Mouse (Mus musculus) neural tube, embryonic 11.5 days (tissue): ENCODE measurements around the gene Hrk. TPM values are rescaled to one million over a fixed set of nuclear protein-coding genes. Genes with fewer than 3 reads are reported as not detected.

Source experiments
- ATAC-seq: fragments of 200-750 bp; cut with Nextera tagmentation; 2 replicates; pipeline ENCODE4 v1.8.0; 2017; ENCODE audit warnings: moderate number of reproducible peaks, mild to moderate bottlenecking, moderate TSS enrichment, moderate library complexity; ENCODE audit not compliant: insufficient read depth, low FRiP score, low TSS enrichment
- DNase-seq: peaks from one replicate; pipeline ENCODE4 v3.0.0-alpha.2; 2015; ENCODE audit warnings: low spot score
- H3K27ac ChIP-seq: fragments of 300-500 bp; sonication (generic); 2 replicates; pipeline ENCODE4 v1.5.1; 2014; ENCODE audit warnings: low read depth, mild to moderate bottlenecking, low read length
- H3K27me3 ChIP-seq: fragments of 300-500 bp; sonication (generic); 2 replicates; pipeline ENCODE4 v1.6.1; 2014; ENCODE audit warnings: mild to moderate bottlenecking, low read length, mixed read lengths; ENCODE audit not compliant: control insufficient read depth, insufficient read depth
- H3K36me3 ChIP-seq: fragments of 300-500 bp; sonication (generic); 2 replicates; pipeline ENCODE4 v1.6.1; 2014; ENCODE audit warnings: mild to moderate bottlenecking, low read length, moderate library complexity, mixed read lengths; ENCODE audit not compliant: control insufficient read depth, insufficient read depth
- H3K4me1 ChIP-seq: fragments of 300-500 bp; sonication (generic); 2 replicates; pipeline ENCODE4 v1.6.1; 2014; ENCODE audit warnings: low read length, mixed read lengths; ENCODE audit not compliant: control insufficient read depth, insufficient read depth
- H3K4me2 ChIP-seq: fragments of 300-500 bp; sonication (generic); 2 replicates; pipeline ENCODE4 v1.6.1; 2014; ENCODE audit warnings: low read depth, mild to moderate bottlenecking, moderate library complexity
- H3K4me3 ChIP-seq: fragments of 300-500 bp; sonication (generic); 2 replicates; pipeline ENCODE4 v1.5.1; 2014; ENCODE audit warnings: low read depth, low read length
- H3K9ac ChIP-seq: fragments of 300-500 bp; sonication (generic); 2 replicates; pipeline ENCODE4 v1.6.1; 2014; ENCODE audit warnings: mild to moderate bottlenecking, low read length
- H3K9me3 ChIP-seq: fragments of 300-500 bp; sonication (generic); 2 replicates; pipeline ENCODE4 v1.6.1; 2016; ENCODE audit warnings: low read length; ENCODE audit not compliant: control insufficient read depth
- WGBS: fragments of 180-500 bp; shearing (Covaris S2); extraction: QIAGEN DNeasy Blood & Tissue Kit; methylation state at CpG from one replicate; pipeline ENCODE4 v1.1.7; 2014; 5-methylcytosine and 5-hydroxymethylcytosine counted together
- polyA plus RNA-seq: library from polyadenylated mRNA; unstranded; fragments of >200 nt; fragmentation: Nextera tagmentation; extraction: Ambion mirVana; gene quantifications from 2 replicates; pipeline ENCODE4 v1.2.1, GENCODE M21; 2014

The Hrk gene
- polyA plus RNA-seq, 1 experiment from 2014 or later, result 1.0 TPM

DNA sequence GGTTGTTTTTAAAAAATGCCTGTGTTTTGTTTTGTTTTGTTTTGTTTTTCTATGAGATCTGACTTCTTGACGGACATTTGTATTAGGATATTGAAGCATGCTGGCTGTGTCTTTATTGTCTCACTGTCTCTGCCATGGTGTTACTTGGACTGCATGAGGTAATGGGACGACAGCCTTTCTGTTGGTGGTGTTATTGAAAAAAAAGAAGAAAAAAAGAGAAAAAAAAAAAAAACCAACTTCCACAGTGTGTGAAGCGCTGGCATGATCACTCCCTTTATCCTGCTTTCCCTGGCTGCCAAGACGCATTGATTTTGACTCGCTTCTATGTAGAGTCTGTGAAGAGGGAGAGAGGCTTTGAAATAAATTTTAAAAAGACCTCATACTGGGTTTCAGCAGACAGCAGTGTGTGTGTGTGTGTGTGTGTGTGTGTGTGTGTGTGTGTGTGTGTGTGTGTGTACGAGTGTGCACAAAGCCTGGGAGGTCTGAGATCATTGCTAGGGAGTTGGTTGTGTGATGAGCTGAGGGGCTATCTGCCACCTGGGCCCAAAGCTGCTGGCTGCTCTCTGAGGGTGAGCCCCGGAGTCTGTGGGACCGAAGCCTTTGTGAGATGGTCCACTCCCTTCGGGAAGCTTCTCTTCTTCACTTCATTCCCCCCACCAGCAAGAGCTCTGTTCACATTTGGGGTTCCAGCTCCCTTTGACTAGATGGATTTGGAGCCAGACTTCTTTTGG is 22.6 kb downstream of the Hrk start:
- H3K27me3 ChIP-seq, result no peaks in the 10 kb centered on the region
- ATAC-seq (no peak), DNase-seq (no peak)
- no peaks in the 10 kb centered on the region for H3K9me3 ChIP-seq
- no peaks in the 10 kb centered on the region for H3K36me3 ChIP-seq
- no peaks in the 10 kb centered on the region for H3K4me1 ChIP-seq
- no peak overlapping the region for H3K4me3 ChIP-seq
- H3K9ac ChIP-seq, result no peak overlapping the region
- WGBS, result 82% methylated on average over 9 of the region's 9 CpGs
- H3K27ac ChIP-seq, result no peak overlapping the region
- H3K4me2 ChIP-seq, result no peak overlapping the region

GRCm38 (mm10) chr5:118188356-118188755 is 23.9 kb downstream of the Hrk start:
- no peaks in the 10 kb centered on the region for H3K9me3 ChIP-seq
- no peak overlapping the region for H3K27ac ChIP-seq
- no peak overlapping the region for H3K4me2 ChIP-seq
- 59% methylated on average over 6 of the region's 6 CpGs for WGBS
- no peaks in the 10 kb centered on the region; the same call in 1 of the 2 replicates for H3K36me3 ChIP-seq
- ATAC-seq (no peak), DNase-seq (no peak)
- no peak overlapping the region for H3K4me3 ChIP-seq
- no peak overlapping the region for H3K9ac ChIP-seq
- H3K27me3 ChIP-seq, result no peaks in the 10 kb centered on the region
- H3K4me1 ChIP-seq, result peaks cover 4% of the 10 kb centered on the region; the same call in 1 of the 2 replicates

DNA sequence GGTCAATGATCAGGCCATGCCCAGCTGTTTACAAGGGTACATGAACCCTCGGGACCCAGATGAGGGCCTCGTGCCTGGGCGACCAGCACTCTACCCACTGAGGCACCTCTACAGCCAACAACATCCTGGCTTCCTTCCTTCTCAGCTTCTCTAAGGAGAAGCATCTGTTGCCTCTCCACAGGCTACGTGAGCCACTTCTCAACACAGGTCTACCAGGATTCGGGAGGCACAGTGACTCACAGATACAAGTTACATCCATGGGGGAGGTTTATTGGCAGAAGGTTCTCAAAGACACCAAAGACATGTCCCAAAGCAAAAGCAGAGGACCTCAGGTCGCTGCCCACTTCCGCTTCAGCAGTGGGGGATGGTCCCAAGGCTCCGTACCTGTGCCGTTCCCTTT is 26.0 kb downstream of the Hrk start:
- H3K27ac ChIP-seq, result no peak overlapping the region
- H3K4me1 ChIP-seq, result peaks cover 4% of the 10 kb centered on the region; the same call in 1 of the 2 replicates
- no peak for ATAC-seq
- H3K36me3 ChIP-seq, result no peaks in the 10 kb centered on the region; the same call in 1 of the 2 replicates
- no peak overlapping the region for H3K9ac ChIP-seq
- H3K9me3 ChIP-seq, result no peaks in the 10 kb centered on the region
- H3K27me3 ChIP-seq, result no peaks in the 10 kb centered on the region
- 85% methylated on average over 9 of the region's 9 CpGs for WGBS
- DNase-seq, result no peak
- H3K4me3 ChIP-seq, result no peak overlapping the region
- H3K4me2 ChIP-seq, result no peak overlapping the region

DNA sequence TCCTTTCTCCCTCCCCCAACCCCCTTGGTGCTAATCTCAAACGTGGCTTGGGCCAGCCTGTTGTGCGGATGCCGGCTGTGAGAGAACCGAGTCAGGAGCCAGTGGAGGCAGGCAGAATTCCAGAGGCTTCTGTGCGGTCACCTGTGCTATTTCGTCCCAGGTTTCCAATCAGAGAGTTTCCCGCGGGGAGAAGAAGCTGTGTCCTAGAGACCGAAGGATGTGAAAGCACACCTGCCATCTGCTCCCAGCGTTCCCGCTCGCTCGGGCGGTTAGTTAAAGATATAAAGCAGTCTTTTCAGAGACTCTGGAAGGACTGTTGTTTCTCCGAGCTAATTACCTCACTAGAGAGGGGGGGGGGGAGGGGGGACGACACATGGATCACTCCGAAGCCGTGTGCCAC is 27.8 kb downstream of the Hrk start:
- WGBS, result 19% methylated on average over 18 of the region's 18 CpGs
- ATAC-seq, result no peak
- no peaks in the 10 kb centered on the region for H3K27me3 ChIP-seq
- peaks cover 4% of the 10 kb centered on the region; the same call in 1 of the 2 replicates for H3K4me1 ChIP-seq
- no peaks in the 10 kb centered on the region for H3K9me3 ChIP-seq
- no peak overlapping the region for H3K4me2 ChIP-seq
- H3K4me3 ChIP-seq, result no peak overlapping the region
- DNase-seq, result no peak
- H3K36me3 ChIP-seq, result no peaks in the 10 kb centered on the region; the same call in 1 of the 2 replicates
- no peak overlapping the region for H3K27ac ChIP-seq
- H3K9ac ChIP-seq, result no peak overlapping the region

- Histone ChIP-seq H3K36me3 (no peaks in the 10 kb centered on the region; the same call in 1 of the 2 replicates), H3K9ac (no peak overlapping the region), H3K27ac (no peak overlapping the region), H3K4me2 (no peak overlapping the region), H3K4me3 (no peak overlapping the region), H3K9me3 (no peaks in the 10 kb centered on the region), H3K27me3 (no peaks in the 10 kb centered on the region), H3K4me1 (peaks cover 4% of the 10 kb centered on the region; the same call in 1 of the 2 replicates)
- WGBS, result 83% methylated on average over 13 of the region's 13 CpGs
- ATAC-seq (no peak), DNase-seq (no peak)
Observed at GRCm38 (mm10) chr5:118197421-118197820, 33.0 kb downstream of the Hrk start.

DNA sequence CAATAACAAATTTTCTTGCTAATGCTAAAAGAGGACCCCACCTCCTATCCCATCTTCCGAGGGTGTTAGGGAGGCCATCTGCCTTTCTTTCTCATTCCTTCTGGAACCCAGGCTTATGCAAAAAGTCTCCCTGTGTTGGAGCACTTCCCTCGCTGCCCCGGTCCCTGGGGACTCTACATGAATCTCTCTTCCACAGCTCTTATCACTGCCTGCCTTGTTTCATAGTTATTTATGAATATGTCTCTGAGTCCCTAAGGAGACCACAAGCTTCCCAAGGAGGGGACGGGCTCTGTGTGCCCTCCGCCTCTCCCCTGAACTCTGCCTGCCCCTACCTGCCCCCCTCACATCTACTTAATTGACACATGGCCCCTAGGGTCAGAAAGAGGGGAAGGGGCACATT is 35.2 kb downstream of the Hrk start:
- DNase-seq (no peak), ATAC-seq (no peak)
- Histone ChIP-seq H3K4me1 (peaks cover 8% of the 10 kb centered on the region), H3K36me3 (no peaks in the 10 kb centered on the region; the same call in 1 of the 2 replicates), H3K9me3 (no peaks in the 10 kb centered on the region), H3K27ac (no peak overlapping the region), H3K4me3 (no peak overlapping the region), H3K9ac (no peak overlapping the region), H3K4me2 (no peak overlapping the region), H3K27me3 (no peaks in the 10 kb centered on the region)
- WGBS, result 56% methylated on average over 5 of the region's 5 CpGs

GRCm38 (mm10) chr5:118204675-118205440 is 40.4 kb downstream of the Hrk start:
- Histone ChIP-seq H3K27ac (peak overlapping the region; percentile 49; the same call in 1 of the 2 replicates), H3K27me3 (no peaks in the 10 kb centered on the region), H3K9me3 (no peaks in the 10 kb centered on the region), H3K36me3 (no peaks in the 10 kb centered on the region; the same call in 1 of the 2 replicates), H3K9ac (no peak overlapping the region), H3K4me2 (no peak overlapping the region), H3K4me1 (peaks cover 27% of the 10 kb centered on the region), H3K4me3 (no peak overlapping the region)
- no peak for DNase-seq
- ATAC-seq, result no peak
- WGBS, result 44% methylated on average over 16 of the region's 16 CpGs

- 40% methylated on average over 8 of the region's 8 CpGs for WGBS
- Histone ChIP-seq H3K9me3 (no peaks in the 10 kb centered on the region), H3K9ac (no peak overlapping the region), H3K4me2 (no peak overlapping the region), H3K36me3 (no peaks in the 10 kb centered on the region; the same call in 1 of the 2 replicates), H3K4me1 (peaks cover 27% of the 10 kb centered on the region), H3K4me3 (no peak overlapping the region), H3K27me3 (no peaks in the 10 kb centered on the region), H3K27ac (peak overlapping the region; percentile 49)
- DNase-seq, result peak; percentile 39
- ATAC-seq, result no peak
Observed at GRCm38 (mm10) chr5:118205852-118206251, 41.4 kb downstream of the Hrk start.
